Mouse (Mus musculus): Measurements from ENCODE around the gene Ccdc73.
"Not testable (repeated sequence)": the region's sequence is repeated elsewhere in the genome, so short reads cannot be mapped to it uniquely, and the experiment has no call there.

Gene Ccdc73

DNA sequence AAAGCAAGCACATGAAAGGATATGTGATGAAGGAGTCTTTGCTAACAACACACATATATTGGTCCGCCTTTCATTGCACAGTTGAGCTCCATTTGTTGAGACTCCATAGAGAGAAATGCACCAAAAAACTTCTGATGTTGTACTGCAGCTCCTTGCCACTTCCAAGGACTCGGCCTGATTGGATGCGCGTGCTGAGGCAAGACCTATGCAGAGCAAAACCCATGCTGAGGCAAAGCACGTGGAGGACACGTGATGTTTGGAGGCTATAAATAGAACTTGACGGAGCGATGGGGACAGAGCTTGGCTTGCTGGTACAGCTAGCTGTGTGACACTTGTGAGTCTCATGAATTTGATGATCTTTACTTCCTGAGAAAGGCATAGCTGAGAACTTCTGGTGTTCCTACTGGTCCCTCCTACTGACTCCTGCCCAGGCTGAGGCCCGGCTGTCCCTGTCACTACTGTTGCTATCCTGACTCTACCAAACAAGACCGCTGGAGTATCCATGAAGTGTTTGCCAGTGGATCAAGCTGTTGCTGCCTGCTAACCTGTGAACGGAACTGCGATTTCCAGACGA, at the start of gene Ccdc73:
Gene Ccdc73 (plus strand): TSS at position 524 of the 574 bp plus-strand sequence.
- DNase-seq, result no peak

DNA sequence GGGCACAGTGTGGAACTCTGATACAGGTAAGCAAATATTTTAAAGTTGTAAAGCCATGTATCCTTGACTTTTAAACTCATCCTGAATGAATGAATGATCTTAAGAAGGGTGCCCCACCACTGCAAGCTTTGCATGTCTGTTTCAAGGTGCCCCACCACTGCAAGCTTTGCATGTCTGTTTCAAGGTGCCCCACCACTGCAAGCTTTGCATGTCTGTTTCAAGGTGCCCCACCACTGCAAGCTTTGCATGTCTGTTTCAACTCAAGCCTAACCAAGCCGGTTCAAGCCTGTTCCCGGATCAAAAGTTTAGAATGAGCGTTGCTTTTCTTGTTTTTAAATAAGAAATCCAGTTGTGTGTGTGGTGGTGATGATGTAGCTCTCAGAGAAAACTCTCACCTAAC, 48.8 kb upstream of the Ccdc73 start:
- DNase-seq, result not testable (repeated sequence)

DNA sequence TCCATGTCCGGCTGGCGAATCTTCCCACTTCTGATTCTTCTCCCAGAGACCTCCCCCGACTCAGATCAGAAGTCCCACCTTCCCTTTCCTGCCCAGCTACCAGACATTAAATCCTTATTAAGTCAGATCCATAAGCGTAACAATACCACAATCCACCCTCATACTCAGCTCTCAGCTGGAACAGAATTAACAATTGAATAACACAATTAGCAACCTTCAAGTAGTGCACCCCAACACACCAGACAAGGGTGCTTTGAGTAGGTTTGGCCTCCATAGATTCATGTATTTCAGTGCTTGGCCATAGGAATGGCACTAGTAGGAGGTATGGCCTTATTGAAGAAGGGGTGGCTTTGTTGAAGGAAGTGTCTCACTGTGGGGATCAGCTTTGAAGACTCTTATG, 41.4 kb upstream of the Ccdc73 start:
- DNase-seq, result no peak

DNA sequence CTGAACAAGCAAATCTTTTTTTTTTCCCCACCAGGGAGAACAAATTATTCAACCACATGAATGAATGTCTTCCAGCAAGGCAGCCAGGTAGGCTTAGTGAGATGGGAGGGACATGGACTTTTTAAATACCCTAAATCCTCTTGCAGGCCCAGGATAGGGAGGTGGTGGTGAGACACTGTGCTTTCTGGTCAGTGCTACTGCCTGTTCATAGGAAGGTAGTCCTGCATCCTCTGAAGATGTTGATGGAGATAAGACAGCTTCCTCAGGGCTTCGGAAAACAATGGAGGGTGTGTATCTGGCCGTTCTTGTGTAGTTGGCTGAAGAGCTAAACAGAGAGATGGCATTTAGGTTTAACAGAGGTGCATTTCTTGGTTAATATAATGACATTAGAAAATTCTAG, 35.1 kb upstream of the Ccdc73 start:
- no peak for DNase-seq

- DNase-seq, result no peak
These were observed 26.6 kb upstream of the Ccdc73 start for GRCm38 (mm10) chr2:104840974-104841373.

DNA sequence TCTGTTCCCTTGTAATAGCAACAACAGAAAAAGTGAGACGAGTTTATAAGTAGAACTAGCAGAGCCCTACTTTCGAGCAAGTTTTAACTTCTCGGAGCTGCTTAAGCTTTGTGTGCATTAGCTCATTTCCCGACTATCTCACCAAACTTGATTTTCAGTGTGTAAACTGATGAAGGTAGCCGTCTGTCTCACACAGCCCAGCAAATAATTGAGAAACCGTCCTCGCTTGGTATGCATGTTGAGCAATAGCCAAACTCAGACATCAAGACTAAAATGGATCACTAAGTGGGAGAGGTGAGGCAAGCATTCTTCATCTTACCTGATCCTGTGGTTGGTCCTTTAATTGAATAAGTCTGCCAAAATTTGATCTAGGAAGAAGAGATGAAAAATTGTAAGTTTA, 25.9 kb upstream of the Ccdc73 start:
- no peak for DNase-seq

DNA sequence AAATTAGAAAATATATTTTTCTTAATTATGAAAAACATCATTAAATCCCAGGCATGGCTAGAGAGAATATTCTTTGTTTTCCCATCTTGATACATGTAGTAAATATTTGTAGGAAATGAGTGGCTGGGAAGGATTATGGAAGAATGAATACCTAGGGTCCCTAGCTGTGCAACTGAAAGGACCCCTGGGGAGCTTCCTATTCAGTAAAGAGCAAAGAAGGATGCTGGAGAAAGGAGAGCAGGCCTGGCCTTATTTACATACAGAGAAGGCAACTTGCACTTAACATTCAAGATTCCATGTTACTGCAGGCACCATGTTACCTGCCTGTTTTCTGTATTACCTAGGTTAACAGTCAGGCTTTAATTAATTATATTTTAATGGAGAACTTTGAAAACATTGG, 25.0 kb upstream of the Ccdc73 start:
- DNase-seq, result no peak

DNA sequence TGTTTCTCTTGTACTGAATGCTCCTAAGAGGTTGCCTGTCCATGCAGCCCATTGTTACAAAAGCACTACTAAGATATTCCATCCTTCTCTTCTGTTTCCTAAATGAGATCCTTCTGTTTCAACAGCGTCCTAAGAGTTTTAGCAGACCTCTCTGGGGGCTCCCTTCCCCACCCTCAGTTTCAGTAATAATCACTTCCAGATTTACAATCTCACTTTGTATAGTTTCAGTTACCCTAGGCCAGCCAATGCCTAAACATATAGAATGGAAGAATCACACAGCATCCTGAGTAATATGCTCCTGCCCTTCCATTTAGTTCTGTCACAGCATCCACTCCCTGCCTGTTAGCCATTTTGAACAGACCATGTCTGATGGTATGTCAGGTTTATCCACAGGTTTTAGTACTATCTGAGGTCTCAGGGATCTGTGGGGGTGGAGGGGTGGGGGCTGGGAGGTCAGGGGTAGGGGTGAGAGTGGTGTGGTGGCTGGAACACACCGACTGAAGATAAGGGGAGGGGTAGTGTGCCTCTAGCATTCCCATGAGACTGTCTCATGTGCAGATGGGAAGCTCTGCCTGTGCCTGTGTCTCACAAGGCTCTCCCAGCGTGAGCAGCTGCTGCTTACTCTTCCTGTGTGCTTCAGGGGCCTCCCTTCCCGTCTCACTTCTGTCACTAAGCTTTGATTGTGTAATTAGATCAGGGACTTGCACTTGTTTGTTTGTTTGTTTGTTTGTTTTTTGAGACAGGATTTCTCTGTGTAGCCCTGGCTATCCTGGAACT, 20.8 kb upstream of the Ccdc73 start:
- no peak for DNase-seq

DNA sequence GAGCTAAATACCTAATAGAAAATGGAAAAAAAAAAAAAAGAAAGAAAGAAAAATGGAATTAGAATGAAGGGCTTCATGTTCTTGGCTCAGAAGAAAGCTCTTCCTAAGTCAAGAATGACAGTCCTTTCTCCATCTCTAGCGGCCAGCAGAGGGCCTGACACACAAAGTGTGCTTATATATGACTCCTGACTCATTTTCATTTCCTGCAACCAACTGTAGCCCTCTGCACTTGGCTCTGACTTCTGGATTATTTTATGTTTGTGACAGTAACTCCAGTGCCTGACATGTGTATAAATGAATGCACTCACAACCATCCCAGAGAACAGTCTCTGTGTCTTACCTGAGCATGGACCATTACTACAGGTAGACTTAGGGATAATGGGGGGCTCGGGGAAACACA, 20.0 kb upstream of the Ccdc73 start:
- DNase-seq, result no peak

DNA sequence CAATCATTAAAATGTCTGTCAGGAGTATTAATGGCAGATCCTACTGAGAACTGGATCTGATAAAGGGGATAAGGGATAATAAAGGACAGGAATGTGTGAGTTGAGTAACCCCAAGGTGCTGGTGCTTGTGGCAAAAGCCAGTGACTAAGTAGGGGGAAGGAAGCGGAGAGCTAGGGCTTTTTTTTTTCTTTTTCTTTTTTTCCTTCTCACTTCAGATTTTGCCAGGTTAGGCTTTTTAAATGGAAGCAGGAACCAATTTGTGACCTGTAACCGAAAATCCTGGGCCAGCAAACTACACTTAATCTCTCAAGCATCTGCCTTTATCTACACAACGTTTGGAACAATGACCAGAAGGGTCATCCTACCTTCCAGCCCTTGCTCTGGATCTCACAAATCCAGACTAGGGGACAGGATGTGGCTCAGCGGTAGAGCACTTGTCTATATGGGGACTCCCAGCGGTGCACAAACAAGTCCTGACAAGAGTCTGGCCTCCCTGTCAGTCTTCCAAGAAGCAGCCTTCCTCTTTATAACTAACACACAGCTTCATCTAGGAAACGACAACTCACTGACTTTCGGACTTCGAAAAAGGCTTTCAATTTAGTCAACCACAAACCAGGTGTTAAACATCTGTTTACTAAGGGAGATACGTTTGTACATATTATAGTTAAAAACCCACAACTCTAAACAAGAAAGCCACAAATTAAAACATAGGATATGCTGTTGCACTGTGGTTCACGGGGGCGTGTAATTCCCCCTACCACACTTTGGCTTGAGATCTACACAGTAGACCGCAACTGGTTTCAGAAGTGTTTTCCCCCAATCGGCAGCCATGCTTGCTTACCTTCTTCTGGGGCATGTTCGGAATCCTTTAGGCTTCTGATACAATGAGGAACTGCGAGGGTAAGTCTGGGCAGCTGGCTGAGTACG, 19.1 kb upstream of the Ccdc73 start:
- no peak for DNase-seq

DNA sequence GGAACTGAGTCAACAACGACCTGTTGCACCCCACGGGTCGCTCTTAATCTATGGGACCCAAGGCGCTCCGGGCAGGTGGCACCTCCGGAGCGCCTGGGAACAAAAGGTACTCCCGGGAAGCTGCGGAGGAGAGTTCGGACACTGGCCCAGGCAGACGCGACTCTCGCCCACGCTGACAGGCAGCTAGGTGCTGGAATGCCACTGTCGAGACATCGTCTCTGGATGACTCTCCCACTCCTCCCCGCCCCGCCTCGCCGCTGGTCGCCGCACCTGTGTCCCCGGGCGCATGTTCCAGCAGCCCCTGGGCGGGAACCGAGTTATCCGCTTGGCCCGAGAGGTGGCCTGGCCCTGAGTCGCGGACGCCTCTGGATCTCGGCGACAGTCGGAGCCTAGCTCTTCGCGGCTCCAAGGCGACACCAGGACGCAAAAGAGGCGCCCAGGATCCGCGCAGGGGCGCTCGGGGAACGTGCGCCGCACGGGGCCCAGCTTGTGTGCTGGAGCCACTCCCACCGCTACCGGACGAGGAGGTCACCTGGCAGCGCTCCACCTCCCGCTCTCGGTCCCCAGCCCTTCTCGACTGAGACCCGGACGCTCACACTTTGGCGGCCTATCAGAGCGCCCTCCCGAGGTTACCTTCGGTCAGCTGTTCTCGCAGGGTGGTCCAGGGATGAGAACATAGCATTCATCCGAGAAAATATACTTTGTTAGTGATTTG, 18.2 kb upstream of the Ccdc73 start, which contains the start of gene Prrg4:
Gene Prrg4 (minus strand): TSS at position 601 of the 715 bp plus-strand sequence.
- peak; percentile 12 for DNase-seq

DNA sequence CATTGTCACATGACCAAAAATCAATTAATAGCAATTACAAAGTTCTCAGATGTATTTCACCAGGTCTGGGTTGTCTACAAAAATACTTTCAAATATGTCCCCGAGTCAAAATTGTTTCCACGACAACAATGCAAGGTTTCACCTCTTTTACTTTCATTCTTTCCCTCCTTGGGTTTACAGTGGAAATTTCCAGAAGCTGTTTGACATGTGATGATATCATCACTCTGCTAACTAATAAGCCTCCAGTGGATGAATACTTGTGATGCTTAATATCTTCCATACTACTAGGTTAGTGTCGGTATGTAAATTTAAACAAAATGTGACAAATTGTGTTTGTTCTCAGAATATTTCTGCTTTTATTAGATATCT, 17.6 kb upstream of the Ccdc73 start:
- no peak for DNase-seq

DNA sequence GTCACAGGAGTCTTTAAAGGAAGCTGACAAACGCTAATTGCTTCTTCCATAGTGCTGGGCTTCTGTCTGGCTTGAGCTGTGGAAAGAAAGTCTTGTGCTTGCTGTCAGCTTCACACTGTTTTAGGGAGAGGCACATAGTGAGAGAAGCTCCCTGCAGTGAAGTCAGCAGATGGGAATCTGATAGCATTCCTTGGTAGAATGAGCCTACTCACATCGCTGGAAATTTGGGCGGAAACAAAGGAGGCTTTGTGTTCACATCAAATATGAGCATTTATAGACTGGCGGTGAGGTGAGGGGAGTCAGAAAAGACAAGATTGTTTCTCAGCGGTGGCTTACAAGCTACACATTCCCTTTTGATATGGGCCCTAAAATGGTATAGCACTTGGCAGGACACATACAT, 15.9 kb upstream of the Ccdc73 start:
- no peak for DNase-seq

GRCm38 (mm10) chr2:104852546-104852945, 15.1 kb upstream of the Ccdc73 start:
- DNase-seq, result no peak

DNA sequence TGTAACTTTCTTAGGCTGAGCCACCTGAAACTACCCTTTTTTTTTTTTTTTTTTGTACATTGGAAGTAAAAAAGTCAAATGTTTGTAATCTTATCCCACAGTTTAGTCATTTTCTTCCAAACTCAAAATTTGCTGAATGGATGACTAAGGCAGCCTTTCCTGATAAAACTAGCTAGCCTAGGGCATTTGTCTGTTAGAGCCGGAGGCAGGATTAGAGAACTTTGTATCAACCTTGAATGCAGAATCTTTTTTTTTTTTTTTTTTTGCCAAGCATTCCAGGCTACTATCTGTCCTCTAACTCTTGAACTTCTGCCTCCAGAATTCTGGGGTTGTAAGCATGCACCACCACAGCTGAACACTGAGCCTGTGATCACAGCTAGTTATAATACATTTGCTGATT, 12.8 kb upstream of the Ccdc73 start:
- no peak for DNase-seq

DNA sequence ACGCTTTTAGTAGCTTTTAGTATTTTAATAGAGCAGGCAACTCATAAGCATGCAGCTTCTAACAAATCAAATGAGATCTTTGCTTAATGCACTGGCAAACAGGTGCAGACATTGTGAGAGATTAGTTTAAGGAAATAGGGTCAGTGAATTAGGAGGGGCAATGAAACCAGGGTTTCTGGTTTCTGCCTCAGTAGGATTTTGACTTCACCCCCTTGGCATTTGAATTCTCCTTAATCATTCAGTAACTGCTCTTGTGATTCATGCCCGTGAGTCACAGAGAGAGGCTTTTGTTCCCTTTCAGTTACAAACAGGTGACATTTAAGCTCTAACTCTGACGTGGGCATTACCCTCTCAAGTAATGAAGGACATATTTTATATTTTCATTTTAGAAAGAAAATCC, 11.9 kb upstream of the Ccdc73 start:
- no peak for DNase-seq

DNA sequence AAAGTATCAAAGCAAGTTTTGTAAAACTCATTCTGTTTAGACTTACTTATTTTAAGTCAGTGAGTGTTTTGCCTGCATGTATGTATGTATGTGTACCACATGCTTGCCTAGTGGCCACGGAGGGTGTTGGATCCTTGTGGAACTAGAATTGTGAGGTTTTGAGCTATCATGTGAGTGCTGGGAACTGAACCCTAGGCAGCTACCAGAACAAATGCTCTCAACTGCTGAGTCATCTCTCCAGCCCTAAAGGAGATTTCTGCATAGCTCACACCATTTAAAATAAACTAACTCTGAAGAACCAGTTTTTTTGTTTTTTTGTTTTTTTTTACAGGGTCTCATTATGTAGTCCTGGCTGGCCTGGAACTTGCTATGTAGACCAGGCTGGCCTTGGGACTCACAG, 11.4 kb upstream of the Ccdc73 start:
- DNase-seq, result no peak

DNA sequence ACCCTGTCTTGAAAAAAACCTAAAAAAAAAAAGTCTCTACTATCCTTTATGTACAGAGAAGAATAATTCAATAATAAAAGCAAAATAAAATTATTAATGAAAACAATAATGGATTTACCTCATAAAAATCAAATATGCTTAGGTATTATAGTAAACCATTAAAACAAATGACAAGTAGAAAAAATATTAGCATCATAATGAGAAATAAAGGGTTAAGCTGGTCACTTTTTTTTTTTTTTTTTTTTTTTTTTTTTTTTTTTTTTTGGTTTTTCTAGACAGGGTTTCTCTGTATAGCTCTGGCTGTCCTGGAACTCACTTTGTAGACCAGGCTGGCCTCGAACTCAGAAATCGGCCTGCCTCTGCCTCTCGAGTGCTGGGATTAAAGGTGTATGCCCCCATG, 9.5 kb upstream of the Ccdc73 start:
- not testable (repeated sequence) for DNase-seq

- DNase-seq, result no peak
These were observed 8.5 kb upstream of the Ccdc73 start for GRCm38 (mm10) chr2:104859060-104859459.

DNA sequence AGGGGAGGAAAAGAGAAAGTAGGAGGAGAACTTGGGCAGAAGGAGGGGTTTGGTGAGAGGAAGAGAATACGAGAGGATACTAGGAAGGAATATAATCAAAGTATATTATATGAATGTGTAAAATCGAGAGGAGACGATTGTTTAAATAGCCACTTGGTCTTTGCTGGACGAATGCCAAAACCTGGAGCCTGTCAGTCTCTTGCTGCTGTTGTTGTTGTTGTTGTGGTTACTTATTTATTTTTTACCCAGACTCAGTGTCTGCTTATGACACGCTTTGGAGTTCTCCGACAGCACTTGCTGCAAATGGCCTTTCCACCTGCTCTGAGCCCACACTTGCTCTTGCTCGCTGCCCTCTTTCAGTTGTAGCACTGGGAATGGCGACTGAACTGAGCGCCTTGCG, 7.2 kb upstream of the Ccdc73 start:
- DNase-seq, result no peak

DNA sequence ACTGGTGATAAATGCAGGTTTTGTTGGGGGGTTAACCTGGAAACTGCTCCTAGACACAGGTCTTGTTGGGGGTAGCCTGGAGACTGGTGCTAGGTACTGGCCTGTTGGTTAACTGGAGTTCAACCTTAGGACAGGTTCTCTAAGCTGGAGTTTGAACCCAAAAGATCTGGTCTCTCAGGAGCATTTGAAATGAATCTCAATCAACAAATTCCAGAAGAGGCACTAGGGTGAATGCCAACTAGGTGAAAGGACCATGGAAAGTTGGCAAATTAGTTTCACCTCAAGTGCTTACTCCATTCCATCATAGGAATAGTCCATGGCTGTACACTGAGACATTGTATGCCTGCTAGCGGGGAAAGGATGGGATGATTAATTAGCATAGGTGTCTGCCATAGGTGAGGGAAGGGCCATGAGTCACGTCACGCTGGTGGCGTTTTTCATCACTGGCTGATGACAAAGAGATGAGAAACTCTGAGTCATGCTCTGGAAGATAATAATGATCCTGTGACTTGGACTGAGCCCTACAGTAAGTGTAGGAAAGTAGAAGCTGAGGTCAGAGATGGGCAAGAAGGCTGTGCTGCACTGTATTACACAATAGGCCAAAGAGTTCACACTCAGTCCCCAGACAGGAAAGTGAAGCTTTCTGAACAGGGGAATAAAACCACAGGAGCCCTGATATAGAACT, 3.3 kb upstream of the Ccdc73 start:
- DNase-seq, result no peak

DNA sequence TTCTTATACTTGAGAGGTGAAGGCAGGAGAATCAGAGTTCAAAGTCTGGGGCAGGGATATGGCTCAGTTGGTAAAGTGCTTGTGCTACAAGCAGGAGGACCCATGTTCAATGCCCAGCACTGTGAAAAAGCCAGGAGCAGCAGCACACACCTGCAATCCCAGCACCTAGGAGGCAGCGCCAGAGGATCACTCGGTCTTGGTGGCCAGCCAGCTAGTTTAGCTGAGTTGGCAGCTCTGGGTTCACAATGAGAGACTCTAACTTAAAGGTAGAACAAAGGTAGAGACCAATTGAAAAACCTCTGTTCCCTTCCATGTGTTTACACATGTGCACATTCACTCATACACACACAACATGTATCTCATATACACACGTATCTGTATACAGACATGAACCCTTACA, 1.5 kb downstream of the Ccdc73 start:
- DNase-seq, result no peak

- DNase-seq, result no peak
These were observed 11.2 kb downstream of the Ccdc73 start for GRCm38 (mm10) chr2:104878794-104879193.

All from cerebellum, adult 11 months (tissue).